Mouse (Mus musculus) bone marrow macrophage, adult 2 months (primary cell): Measurements from ENCODE around the gene Msl1.

Source experiments
- CTCF ChIP-seq: IDR thresholded peaks from 2 replicates; pipeline ENCODE4 v1.5.1; 2012; ENCODE audit warnings: low read depth, mild to moderate bottlenecking, low read length, moderate library complexity
- POLR2A ChIP-seq: IDR thresholded peaks from 2 replicates; pipeline ENCODE4 v1.6.1; 2012; ENCODE audit warnings: mild to moderate bottlenecking, low read depth, low read length, borderline replicate concordance

DNA sequence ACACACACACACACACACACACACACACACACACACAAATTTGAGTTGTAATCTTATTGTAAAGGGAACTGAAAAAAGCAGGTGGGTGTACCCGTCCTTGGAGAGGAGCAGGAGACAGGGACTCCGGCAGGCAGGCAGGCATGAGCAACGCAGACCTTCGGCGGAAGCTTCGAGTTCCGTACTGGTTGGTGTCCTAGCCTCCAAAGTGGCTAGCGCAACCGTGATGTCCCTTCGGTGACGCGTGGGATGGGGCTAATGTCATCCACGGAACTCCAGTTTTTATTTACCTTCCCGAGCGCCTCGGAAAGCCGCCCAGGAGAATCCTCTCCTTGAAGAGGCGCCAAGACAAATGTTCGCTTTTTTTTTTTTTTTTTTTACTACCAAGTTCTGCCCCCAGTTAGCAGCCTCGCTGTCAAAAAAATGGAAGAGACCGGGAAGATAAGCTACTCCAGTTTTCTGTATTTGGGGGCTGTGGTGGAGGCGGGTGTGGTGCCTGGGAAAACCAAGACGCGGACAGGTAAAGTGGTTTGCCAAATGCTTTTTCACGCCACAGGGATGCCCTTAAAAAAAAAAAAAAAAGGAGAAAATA lies 6.0 kb upstream of the Msl1 start:
- no peak for TF ChIP-seq CTCF
- no peak for TF ChIP-seq POLR2A
